Mouse (Mus musculus) midbrain, embryonic 12.5 days (tissue): ENCODE measurements around the gene Apoc3. TPM values are rescaled to one million over a fixed set of nuclear protein-coding genes. Genes with fewer than 3 reads are reported as not detected.
A peak's percentile ranks its signal among the peaks of the same experiment; 100 is the strongest.

Experiments
- ATAC-seq: fragments of 200-750 bp; cut with Nextera tagmentation; 2 replicates; pipeline ENCODE4 v1.8.0; 2017; ENCODE audit warnings: low read depth, moderate TSS enrichment, moderate library complexity; ENCODE audit not compliant: low FRiP score
- H3K27ac ChIP-seq: fragments of 300-500 bp; sonication (generic); replicated peaks from 2 replicates; pipeline ENCODE4 v1.5.1; 2016; ENCODE audit warnings: mild to moderate bottlenecking
- H3K27me3 ChIP-seq: fragments of 300-500 bp; sonication (generic); 2 replicates; pipeline ENCODE4 v1.6.1; 2016; ENCODE audit warnings: mild to moderate bottlenecking
- H3K36me3 ChIP-seq: fragments of 300-500 bp; sonication (generic); 2 replicates; pipeline ENCODE4 v1.6.1; 2016
- H3K4me1 ChIP-seq: fragments of 300-500 bp; sonication (generic); 2 replicates; pipeline ENCODE4 v1.6.1; 2016
- H3K4me2 ChIP-seq: fragments of 300-500 bp; sonication (generic); replicated peaks from 2 replicates; pipeline ENCODE4 v1.6.1; 2016; ENCODE audit warnings: mild to moderate bottlenecking, moderate library complexity
- H3K4me3 ChIP-seq: fragments of 300-500 bp; sonication (generic); 2 replicates; pipeline ENCODE4 v1.5.1; 2016; ENCODE audit warnings: mild to moderate bottlenecking
- H3K9ac ChIP-seq: fragments of 300-500 bp; sonication (generic); replicated peaks from 2 replicates; pipeline ENCODE4 v1.6.1; 2016; ENCODE audit warnings: mild to moderate bottlenecking, moderate library complexity
- H3K9me3 ChIP-seq: fragments of 300-500 bp; sonication (generic); 2 replicates; pipeline ENCODE4 v1.6.1; 2016; ENCODE audit warnings: mild to moderate bottlenecking
- WGBS: fragments of 180-500 bp; shearing (Covaris S2); methylation state at CpG from one replicate; pipeline ENCODE4 v1.1.7; 2016; 5-methylcytosine and 5-hydroxymethylcytosine counted together
- polyA plus RNA-seq: library from polyadenylated mRNA; unstranded; fragments of >200 nt; fragmentation: Nextera tagmentation; extraction: Ambion mirVana; gene quantifications from 2 replicates; pipeline ENCODE4 v1.2.1, GENCODE M21; 2016

The Apoc3 gene
- polyA plus RNA-seq, 1 experiment from 2014 or later: not detected

DNA sequence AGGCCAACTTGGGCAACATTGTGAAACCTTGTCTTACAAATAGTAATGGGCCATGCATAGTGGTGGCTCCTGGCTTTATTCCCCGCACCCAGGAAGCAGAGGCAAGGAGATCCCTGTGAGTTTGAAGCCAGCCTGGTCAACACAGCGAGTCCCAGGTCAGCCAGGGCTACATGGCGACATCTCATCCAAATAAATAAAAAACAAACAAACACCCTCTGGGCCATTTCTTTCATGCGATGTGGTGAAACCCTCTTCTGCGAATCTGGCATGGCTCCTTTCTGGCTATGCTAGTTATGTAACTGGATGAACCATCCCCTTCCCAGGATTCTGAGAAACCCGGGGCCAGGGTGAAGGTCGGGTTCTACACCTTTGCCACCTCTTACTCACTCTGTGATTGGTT lies 20.7 kb upstream of the Apoc3 start:
- no peak overlapping the region for H3K27ac ChIP-seq
- no peaks in the 10 kb centered on the region for H3K36me3 ChIP-seq
- WGBS: 90% methylated on average over 7 of the region's 7 CpGs
- no peaks in the 10 kb centered on the region; the same call in 1 of the 2 replicates for H3K4me1 ChIP-seq
- no peaks in the 10 kb centered on the region for H3K9me3 ChIP-seq
- H3K9ac ChIP-seq: no peak overlapping the region
- no peak overlapping the region for H3K4me3 ChIP-seq
- no peak for ATAC-seq
- no peak overlapping the region for H3K4me2 ChIP-seq
- H3K27me3 ChIP-seq: peaks cover 61% of the 10 kb centered on the region

DNA sequence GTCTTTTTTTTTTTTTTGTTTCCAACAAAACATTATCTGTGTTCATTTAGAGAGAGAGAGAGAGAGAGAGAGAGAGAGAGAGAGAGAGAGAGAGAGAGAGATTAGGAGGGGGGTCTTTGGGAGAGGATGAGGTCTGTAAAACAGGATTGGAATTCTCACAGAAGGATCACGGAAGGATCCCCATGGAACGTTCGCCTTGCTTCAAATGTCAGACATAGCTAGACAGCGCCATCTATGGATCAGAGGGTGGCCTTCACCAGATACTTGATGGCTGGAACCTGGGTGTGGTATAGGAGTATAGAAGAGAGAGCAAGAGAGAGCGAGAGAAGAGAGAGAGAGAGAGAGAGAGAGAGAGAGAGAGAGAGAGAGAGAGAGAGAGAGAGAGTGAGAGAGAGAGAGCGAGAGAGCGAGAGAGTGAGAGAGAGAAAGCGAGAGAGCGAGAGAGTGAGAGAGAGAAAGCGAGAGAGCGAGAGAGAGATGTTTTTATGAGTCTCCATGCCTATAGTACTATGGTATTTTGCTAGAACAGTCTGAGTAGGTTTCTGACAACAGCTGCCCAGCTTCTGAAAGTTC lies 11.4 kb upstream of the Apoc3 start:
- WGBS: 30% methylated on average over 11 of the region's 11 CpGs
- no peak overlapping the region for H3K4me3 ChIP-seq
- no peaks in the 10 kb centered on the region for H3K9me3 ChIP-seq
- H3K4me2 ChIP-seq: peak overlapping the region; percentile 11; the same call in 1 of the 2 replicates
- H3K4me1 ChIP-seq: no peaks in the 10 kb centered on the region
- no peak overlapping the region for H3K27ac ChIP-seq
- H3K27me3 ChIP-seq: peaks cover 35% of the 10 kb centered on the region
- no peaks in the 10 kb centered on the region for H3K36me3 ChIP-seq
- no peak overlapping the region for H3K9ac ChIP-seq
- ATAC-seq: no peak

DNA sequence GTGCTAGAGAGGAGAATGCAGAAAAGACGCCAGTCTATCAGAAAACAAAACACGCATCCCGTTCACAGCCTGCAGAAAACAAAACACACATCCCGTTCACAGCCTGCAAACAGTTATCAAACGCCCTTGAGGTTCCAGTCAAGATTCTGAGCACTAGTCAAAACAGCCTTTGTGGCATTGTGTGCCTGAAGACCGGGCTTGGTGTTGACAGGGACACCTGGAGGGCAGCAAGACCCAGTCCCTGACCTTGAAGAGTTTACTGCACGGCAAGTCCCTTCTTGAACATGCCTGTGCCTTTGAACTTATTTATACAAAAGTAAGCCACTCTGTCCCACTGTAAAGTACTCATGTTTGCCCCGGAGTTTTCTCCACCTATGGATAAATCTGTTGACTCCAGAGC lies 8.1 kb upstream of the Apoc3 start:
- H3K36me3 ChIP-seq: no peaks in the 10 kb centered on the region
- no peaks in the 10 kb centered on the region for H3K9me3 ChIP-seq
- no peaks in the 10 kb centered on the region for H3K4me1 ChIP-seq
- no peak for ATAC-seq
- WGBS: 53% methylated on average over 8 of the region's 8 CpGs
- H3K27me3 ChIP-seq: peaks cover 24% of the 10 kb centered on the region
- H3K27ac ChIP-seq: no peak overlapping the region
- H3K4me3 ChIP-seq: no peak overlapping the region
- no peak overlapping the region for H3K4me2 ChIP-seq
- no peak overlapping the region for H3K9ac ChIP-seq

DNA sequence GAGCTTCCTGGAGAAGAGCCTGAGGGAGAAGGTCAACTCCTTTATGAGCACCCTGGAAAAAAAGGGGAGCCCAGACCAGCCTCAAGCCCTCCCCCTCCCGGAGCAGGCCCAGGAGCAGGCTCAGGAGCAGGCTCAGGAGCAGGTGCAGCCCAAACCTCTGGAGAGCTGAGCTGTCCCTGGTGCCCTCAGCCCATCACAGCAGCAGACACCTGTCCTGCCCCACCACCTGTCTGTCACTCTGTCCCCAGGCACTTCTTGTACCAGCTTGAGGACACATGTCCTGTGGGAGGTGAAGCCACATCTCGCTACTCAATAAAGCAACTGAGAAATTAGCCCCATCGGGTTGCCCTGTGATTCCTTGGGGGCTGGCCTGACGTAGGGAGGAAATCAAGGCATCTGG lies 7.7 kb upstream of the Apoc3 start:
- Histone ChIP-seq H3K27me3 (peaks cover 21% of the 10 kb centered on the region), H3K4me2 (no peak overlapping the region), H3K4me3 (no peak overlapping the region), H3K36me3 (no peaks in the 10 kb centered on the region), H3K4me1 (no peaks in the 10 kb centered on the region), H3K9me3 (no peaks in the 10 kb centered on the region), H3K27ac (no peak overlapping the region), H3K9ac (no peak overlapping the region)
- WGBS: 85% methylated on average over 4 of the region's 4 CpGs
- no peak for ATAC-seq

DNA sequence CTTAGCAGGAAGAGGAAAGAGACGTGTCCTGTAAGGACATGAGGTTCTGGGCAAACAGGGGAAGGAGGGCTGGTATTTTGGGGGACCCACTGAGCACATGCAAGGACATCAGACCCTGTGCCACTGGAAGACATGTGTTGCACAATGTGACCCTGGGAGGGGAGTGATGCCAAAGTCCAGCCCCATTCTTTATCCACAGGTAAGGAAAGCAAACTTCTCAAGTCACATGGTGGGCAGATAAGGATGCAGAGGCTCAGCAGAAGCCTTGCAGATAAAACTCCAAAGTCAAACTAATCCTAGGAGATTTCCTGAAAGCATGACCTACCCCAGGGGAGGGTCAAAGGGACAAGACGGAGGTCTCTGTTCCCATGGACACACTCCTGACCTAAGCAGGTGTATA lies 6.4 kb upstream of the Apoc3 start:
- no peaks in the 10 kb centered on the region for H3K4me1 ChIP-seq
- H3K27me3 ChIP-seq: peaks cover 13% of the 10 kb centered on the region; the same call in 1 of the 2 replicates
- H3K9ac ChIP-seq: no peak overlapping the region
- no peaks in the 10 kb centered on the region for H3K36me3 ChIP-seq
- ATAC-seq: no peak
- no peak overlapping the region for H3K4me2 ChIP-seq
- no peak overlapping the region for H3K27ac ChIP-seq
- no peak overlapping the region for H3K4me3 ChIP-seq
- no peaks in the 10 kb centered on the region for H3K9me3 ChIP-seq
- WGBS: 72% methylated on average over 2 of the region's 2 CpGs

DNA sequence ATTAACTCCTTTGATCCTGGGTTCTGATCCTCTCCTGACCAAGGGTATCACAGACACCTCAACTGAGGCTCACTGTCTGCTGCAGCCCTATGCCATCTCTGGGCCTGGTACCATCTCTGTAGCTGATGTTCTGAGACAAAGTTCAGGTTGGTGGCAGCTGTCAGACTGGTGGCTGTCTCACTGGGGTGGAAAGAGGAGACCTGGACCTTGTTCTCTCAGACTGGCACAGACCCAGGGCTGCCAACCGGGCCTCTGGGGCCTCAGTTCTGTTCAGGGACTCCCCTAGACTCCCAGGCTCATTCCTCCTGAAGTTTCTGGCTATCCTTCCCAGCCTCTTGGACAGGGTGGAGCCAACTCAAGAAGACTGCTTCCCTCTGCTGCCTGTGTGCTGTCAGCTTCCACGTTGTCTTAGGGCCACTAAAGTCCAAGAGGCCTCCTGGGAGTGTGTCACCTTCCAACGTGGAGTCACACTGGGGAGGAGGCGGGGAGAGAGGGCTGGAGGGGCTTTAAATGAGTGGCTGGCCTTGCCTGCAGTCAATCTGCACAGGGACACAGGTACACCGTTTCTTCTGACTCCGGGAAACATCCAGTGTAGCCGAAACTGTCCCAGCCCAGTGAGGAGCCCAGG lies 5.2 kb upstream of the Apoc3 start, which contains the start of gene Apoa4:
TSS of gene Apoa4 (plus strand) at position 171 of the 628 bp plus-strand sequence.
- peaks cover 10% of the 10 kb centered on the region; the same call in 1 of the 2 replicates for H3K27me3 ChIP-seq
- ATAC-seq: no peak
- no peaks in the 10 kb centered on the region for H3K36me3 ChIP-seq
- H3K4me2 ChIP-seq: no peak within 1 kb of the TSS
- no peak within 1 kb of the TSS for H3K27ac ChIP-seq
- no peaks in the 10 kb centered on the region for H3K9me3 ChIP-seq
- H3K4me3 ChIP-seq: no peak within 1 kb of the TSS
- H3K9ac ChIP-seq: no peak within 1 kb of the TSS
- 66% methylated on average over 7 of the region's 7 CpGs for WGBS
- no peaks in the 10 kb centered on the region for H3K4me1 ChIP-seq

DNA sequence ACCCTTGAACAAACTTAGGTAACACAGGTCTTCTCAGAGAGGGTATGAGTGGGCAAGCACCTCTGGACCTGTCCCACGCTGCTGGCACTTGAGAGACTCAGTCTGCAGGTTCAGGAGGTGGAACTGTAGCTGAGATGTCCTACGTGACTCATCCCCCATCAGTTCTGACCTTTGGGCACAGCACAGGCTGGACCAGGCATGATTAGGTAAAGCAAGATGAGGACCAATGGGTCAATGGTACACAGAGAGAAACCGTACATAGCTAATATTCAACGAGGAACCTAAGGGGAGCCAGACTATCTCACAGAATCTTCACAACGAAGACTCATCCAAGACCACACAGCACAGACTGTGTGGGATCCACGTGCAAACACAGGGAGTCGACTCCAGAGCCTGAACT lies 3.4 kb upstream of the Apoc3 start:
- 86% methylated on average over 7 of the region's 7 CpGs for WGBS
- Histone ChIP-seq H3K9ac (no peak overlapping the region), H3K9me3 (no peaks in the 10 kb centered on the region), H3K4me2 (no peak overlapping the region), H3K36me3 (no peaks in the 10 kb centered on the region), H3K4me3 (no peak overlapping the region), H3K27me3 (peaks cover 13% of the 10 kb centered on the region), H3K27ac (no peak overlapping the region), H3K4me1 (no peaks in the 10 kb centered on the region)
- ATAC-seq: no peak

DNA sequence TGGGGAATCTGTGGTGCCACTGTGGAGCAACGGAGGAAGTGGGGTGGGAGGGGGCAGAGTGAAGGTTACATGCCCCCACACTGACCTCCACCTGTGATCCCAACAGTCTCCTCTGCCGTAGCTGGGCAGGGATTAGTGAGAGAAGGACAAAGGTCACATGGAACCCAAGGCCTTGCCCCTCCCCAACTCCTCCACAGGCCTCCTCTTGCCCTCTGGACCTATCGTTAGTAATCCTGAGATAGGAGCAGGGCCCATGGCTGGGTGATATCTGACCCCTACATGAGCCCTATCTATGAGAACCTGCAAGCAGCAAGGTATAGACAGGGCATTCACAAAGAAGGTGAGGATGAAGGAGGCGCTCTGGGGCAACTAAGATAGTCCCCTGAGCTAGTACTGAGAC lies 213 bp upstream of the Apoc3 start:
- Histone ChIP-seq H3K36me3 (no peaks in the 10 kb centered on the region), H3K27ac (no peak overlapping the region), H3K9me3 (no peaks in the 10 kb centered on the region), H3K9ac (no peak overlapping the region), H3K4me1 (0 out of 2 replicates have a peak, but pooled peaks cover 2% of the 10 kb centered on the region), H3K4me3 (no peak overlapping the region), H3K27me3 (peaks cover 19% of the 10 kb centered on the region), H3K4me2 (no peak overlapping the region)
- ATAC-seq: no peak
- 53% methylated on average over 4 of the region's 4 CpGs for WGBS

DNA sequence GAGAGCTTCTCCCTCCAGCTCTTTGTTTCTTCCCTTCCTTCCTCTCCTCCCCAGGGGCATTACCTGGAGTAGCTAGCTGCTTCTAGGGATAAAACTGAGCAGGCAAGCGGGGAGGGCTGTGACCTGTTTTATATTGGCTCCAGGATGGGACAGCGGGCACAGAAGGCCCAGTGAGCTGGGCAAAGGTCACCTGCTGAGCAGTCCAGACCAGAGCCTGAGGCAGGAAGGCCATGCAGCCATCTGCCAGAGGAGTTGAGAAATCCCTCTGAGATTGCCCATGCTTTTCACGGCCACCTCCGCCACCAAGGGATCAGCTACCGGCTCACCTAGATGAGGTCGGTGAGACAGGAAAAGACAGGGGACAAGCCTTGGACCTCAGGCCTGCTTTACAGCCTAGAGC lies 240 bp downstream of the Apoc3 start:
- Histone ChIP-seq H3K9ac (no peak overlapping the region), H3K9me3 (no peaks in the 10 kb centered on the region), H3K27me3 (peaks cover 23% of the 10 kb centered on the region), H3K27ac (no peak overlapping the region), H3K36me3 (no peaks in the 10 kb centered on the region), H3K4me3 (no peak overlapping the region), H3K4me2 (no peak overlapping the region), H3K4me1 (peaks cover 7% of the 10 kb centered on the region; the same call in 1 of the 2 replicates)
- WGBS: 84% methylated on average over 6 of the region's 6 CpGs
- ATAC-seq: no peak

DNA sequence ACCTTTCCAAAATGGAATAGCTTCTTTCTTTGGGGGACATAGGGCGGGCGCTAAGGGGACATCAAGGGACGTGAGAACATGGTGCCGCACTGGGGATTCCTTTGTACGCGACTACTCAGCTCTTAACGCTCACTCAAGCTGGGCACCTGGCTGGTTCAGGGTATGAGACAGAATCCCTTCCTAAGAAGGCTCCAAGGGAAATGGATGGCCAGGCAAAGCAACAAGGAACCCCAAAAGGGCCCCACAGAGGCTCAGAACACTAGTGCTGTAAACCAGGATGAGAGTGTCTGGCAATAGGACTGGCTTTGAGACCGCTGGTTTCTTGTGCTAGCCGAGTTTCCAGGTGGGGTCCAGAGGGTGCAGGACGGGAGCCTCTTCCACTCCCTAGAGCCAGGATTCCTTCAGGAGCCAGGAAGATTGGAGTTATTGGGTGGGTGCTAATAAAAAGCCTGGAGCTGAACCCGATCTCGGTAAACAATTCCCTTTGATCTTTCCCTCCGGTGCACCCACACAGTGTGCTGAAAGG lies 4.9 kb downstream of the Apoc3 start:
- ATAC-seq: no peak
- Histone ChIP-seq H3K4me1 (peaks cover 7% of the 10 kb centered on the region; the same call in 1 of the 2 replicates), H3K36me3 (no peaks in the 10 kb centered on the region), H3K9ac (peak overlapping the region; percentile 56), H3K4me2 (peak overlapping the region; percentile 74), H3K4me3 (peak overlapping the region; percentile 47), H3K9me3 (no peaks in the 10 kb centered on the region), H3K27me3 (peaks cover 36% of the 10 kb centered on the region), H3K27ac (no peak overlapping the region)
- 24% methylated on average over 13 of the region's 13 CpGs for WGBS

DNA sequence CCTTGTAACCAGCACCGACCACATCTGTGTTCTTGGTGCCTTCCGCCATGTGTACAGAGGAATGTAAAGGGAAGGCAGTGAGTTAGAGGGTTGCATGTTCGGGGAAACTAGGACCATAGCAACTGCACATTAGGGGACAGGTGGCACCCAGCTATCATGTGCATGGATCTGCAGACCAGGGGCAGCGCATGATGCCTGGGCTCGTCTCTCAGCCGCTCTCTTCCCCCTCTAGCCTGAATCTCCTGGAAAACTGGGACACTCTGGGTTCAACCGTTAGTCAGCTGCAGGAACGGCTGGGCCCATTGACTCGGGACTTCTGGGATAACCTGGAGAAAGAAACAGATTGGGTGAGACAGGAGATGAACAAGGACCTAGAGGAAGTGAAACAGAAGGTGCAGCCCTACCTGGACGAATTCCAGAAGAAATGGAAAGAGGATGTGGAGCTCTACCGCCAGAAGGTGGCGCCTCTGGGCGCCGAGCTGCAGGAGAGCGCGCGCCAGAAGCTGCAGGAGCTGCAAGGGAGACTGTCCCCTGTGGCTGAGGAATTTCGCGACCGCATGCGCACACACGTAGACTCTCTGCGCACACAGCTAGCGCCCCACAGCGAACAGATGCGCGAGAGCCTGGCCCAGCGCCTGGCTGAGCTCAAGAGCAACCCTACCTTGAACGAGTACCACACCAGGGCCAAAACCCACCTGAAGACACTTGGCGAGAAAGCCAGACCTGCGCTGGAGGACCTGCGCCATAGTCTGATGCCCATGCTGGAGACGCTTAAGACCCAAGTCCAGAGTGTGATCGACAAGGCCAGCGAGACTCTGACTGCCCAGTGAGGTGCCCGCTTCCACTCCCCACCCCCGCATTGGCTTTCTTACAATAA lies 5.6 kb downstream of the Apoc3 start:
- Histone ChIP-seq H3K27me3 (peaks cover 33% of the 10 kb centered on the region), H3K36me3 (no peaks in the 10 kb centered on the region), H3K9me3 (no peaks in the 10 kb centered on the region), H3K27ac (no peak overlapping the region), H3K4me2 (peak overlapping the region; percentile 74), H3K9ac (peak overlapping the region; percentile 56), H3K4me1 (peaks cover 7% of the 10 kb centered on the region; the same call in 1 of the 2 replicates), H3K4me3 (peak overlapping the region; percentile 47)
- ATAC-seq: peak; percentile 88
- WGBS: 16% methylated on average over 37 of the region's 37 CpGs

DNA sequence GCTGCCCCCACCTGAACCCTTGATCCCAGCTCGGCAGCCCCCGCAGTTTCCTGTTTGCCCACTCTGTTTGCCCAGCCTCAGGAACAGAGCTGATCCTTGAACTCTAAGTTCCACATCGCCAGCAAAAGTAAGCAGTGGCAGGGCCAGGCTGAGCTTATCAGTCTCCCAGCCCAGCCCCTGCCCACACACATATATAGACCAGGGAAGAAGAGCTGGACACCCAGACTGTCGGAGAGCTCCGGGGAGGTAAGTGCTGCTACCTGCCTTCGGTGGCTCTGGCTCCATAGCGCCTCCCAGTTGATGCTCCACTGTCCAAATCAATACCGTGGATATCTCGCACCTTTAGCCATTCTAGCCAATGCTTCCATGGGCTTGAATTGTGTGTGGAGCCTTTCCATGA lies 6.9 kb downstream of the Apoc3 start, which contains the start of gene Apoa1:
TSS of gene Apoa1 (plus strand) at position 90 of the 400 bp plus-strand sequence.
- H3K27ac ChIP-seq: no peak within 1 kb of the TSS
- peaks cover 7% of the 10 kb centered on the region; the same call in 1 of the 2 replicates for H3K4me1 ChIP-seq
- no peak within 1 kb of the TSS for H3K4me3 ChIP-seq
- peaks cover 33% of the 10 kb centered on the region for H3K27me3 ChIP-seq
- WGBS: 69% methylated on average over 9 of the region's 9 CpGs
- no peak for ATAC-seq
- no peaks in the 10 kb centered on the region for H3K9me3 ChIP-seq
- H3K9ac ChIP-seq: no peak within 1 kb of the TSS
- peaks cover 5% of the 10 kb centered on the region; the same call in 1 of the 2 replicates for H3K36me3 ChIP-seq
- H3K4me2 ChIP-seq: no peak within 1 kb of the TSS
